Mouse (Mus musculus): Measurements from ENCODE around the gene Fam19a5. TPM values are rescaled to one million over a fixed set of nuclear protein-coding genes. Genes with fewer than 3 reads are reported as not detected.

The Fam19a5 gene
- polyA plus RNA-seq, 1 experiment from 2014 or later, result 20.5 TPM

- no peaks in the 10 kb centered on the region for H3K36me3 ChIP-seq
- H3K4me3 ChIP-seq, result no peak overlapping the region
- no peak overlapping the region for H3K27ac ChIP-seq
- H3K4me2 ChIP-seq, result no peak overlapping the region
- ATAC-seq (ENCODE audit: low FRiP score), result no peak
- no peaks in the 10 kb centered on the region for H3K9me3 ChIP-seq
- H3K27me3 ChIP-seq, result 0 out of 2 replicates have a peak, but pooled peaks cover 4% of the 10 kb centered on the region
- no peak overlapping the region for H3K9ac ChIP-seq
- WGBS, result 61% methylated on average over 5 of the region's 5 CpGs
- H3K4me1 ChIP-seq (replicated peaks), result peaks cover 62% of the 10 kb centered on the region
Measured at GRCm38 (mm10) chr15:87550756-87551155, 6.7 kb downstream of the Fam19a5 start.

GRCm38 (mm10) chr15:87551556-87551955 lies 7.5 kb downstream of the Fam19a5 start:
- Histone ChIP-seq H3K9ac (no peak overlapping the region), H3K4me2 (0 out of 2 replicates have a peak overlapping the region, but pooled peaks have one; percentile 2), H3K36me3 (no peaks in the 10 kb centered on the region), H3K27me3 (no peaks in the 10 kb centered on the region), H3K4me3 (no peak overlapping the region), H3K9me3 (no peaks in the 10 kb centered on the region), H3K27ac (no peak overlapping the region), H3K4me1 (replicated peaks) (peaks cover 54% of the 10 kb centered on the region)
- WGBS, result 47% methylated on average over 8 of the region's 8 CpGs
- ATAC-seq (ENCODE audit: low FRiP score), result no peak

DNA sequence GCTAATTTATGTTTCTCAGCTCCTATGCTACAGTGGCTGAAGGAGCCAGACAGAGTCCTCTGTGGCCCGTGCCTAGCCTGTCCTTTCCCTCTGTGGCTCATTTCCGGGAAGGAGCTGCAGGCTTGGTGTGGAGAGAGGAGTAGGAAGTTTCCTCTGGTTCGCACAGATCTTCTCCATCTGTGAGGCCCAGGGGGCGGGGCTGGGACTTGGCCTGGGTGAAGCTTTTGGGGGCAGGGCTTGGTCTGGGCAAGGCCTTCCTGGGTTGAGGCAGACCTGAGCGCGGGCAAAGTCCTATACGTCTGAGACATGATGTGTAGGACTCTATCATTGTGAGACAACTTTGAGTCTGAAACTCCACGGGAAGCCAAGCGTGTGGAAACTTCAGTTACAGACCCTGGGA lies 11.7 kb downstream of the Fam19a5 start:
- peaks cover 14% of the 10 kb centered on the region for H3K4me1 ChIP-seq (replicated peaks)
- H3K4me3 ChIP-seq, result no peak overlapping the region
- ATAC-seq (ENCODE audit: low FRiP score), result no peak
- H3K36me3 ChIP-seq, result no peaks in the 10 kb centered on the region
- no peak overlapping the region for H3K9ac ChIP-seq
- H3K9me3 ChIP-seq, result no peaks in the 10 kb centered on the region
- no peaks in the 10 kb centered on the region for H3K27me3 ChIP-seq
- H3K27ac ChIP-seq, result no peak overlapping the region
- H3K4me2 ChIP-seq, result no peak overlapping the region
- 87% methylated on average over 9 of the region's 9 CpGs for WGBS

- H3K9ac ChIP-seq, result no peak overlapping the region
- no peak overlapping the region for H3K4me2 ChIP-seq
- H3K9me3 ChIP-seq, result no peaks in the 10 kb centered on the region
- no peak overlapping the region for H3K4me3 ChIP-seq
- no peak for ATAC-seq (ENCODE audit: low FRiP score)
- H3K27ac ChIP-seq, result no peak overlapping the region
- no peaks in the 10 kb centered on the region for H3K36me3 ChIP-seq
- 93% methylated on average over 5 of the region's 5 CpGs for WGBS
- H3K4me1 ChIP-seq (replicated peaks), result peaks cover 54% of the 10 kb centered on the region
- no peaks in the 10 kb centered on the region for H3K27me3 ChIP-seq
Measured at GRCm38 (mm10) chr15:87564331-87564730, 20.2 kb downstream of the Fam19a5 start.

DNA sequence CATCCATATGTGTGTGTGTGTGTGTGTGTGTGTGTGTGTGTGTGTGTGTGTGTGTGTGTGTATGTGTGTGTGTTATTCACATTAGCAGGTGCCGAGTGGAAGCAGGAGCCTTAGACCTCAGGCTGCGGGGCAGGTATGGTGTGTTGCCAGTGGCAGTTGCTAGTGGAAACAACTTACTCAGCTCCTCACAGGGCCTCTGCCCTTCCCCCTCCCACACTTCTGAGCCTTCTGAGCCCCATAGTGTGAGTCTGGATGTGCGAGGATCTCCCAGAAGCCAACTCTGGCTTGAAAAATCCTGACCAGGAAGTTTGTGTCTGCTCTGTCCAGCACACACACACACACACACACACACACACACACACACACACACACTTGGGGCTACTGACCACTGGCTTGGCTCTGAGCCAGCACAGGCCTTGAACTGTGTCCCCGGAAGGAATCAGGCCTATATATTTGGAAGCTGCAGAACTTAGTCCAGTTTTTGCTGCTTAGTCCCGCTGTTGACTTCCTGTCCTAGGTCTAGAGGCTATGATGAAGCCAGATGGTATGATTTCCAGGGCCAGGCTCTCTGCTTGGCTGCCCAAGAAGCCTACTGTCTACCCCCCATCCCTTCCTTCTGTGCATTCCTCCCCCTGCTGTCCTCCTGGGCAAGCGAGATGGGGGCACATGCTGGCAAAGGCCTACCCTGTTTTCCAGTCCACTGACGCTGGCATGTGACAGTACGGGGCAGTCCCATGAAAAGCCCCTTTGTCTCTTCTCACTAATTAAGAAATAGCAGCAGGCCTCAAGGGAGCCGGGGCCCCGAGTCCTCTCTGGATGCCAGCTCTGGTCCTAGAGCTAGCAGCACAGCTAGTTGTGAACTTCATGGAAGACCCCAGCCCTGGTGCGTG lies 22.2 kb downstream of the Fam19a5 start:
- Histone ChIP-seq H3K27me3 (no peaks in the 10 kb centered on the region), H3K36me3 (no peaks in the 10 kb centered on the region; the same call in 1 of the 2 replicates), H3K4me3 (no peak overlapping the region), H3K9ac (no peak overlapping the region), H3K4me2 (no peak overlapping the region), H3K9me3 (no peaks in the 10 kb centered on the region), H3K4me1 (replicated peaks) (peaks cover 64% of the 10 kb centered on the region), H3K27ac (peak overlapping the region; percentile 81)
- WGBS, result 35% methylated on average over 10 of the region's 11 CpGs
- peak; percentile 83 for ATAC-seq (ENCODE audit: low FRiP score)

GRCm38 (mm10) chr15:87570182-87570581 lies 26.1 kb downstream of the Fam19a5 start:
- H3K4me2 ChIP-seq, result no peak overlapping the region
- H3K4me1 ChIP-seq (replicated peaks), result peaks cover 53% of the 10 kb centered on the region
- no peaks in the 10 kb centered on the region for H3K27me3 ChIP-seq
- 68% methylated on average over 11 of the region's 11 CpGs for WGBS
- H3K9me3 ChIP-seq, result no peaks in the 10 kb centered on the region
- H3K4me3 ChIP-seq, result no peak overlapping the region
- H3K9ac ChIP-seq, result no peak overlapping the region
- ATAC-seq (ENCODE audit: low FRiP score), result no peak
- H3K27ac ChIP-seq, result peak overlapping the region; percentile 8; the same call in 1 of the 2 replicates
- H3K36me3 ChIP-seq, result peaks cover 4% of the 10 kb centered on the region

- Histone ChIP-seq H3K4me3 (no peak overlapping the region), H3K4me1 (replicated peaks) (peaks cover 34% of the 10 kb centered on the region), H3K9ac (no peak overlapping the region), H3K9me3 (no peaks in the 10 kb centered on the region), H3K27me3 (no peaks in the 10 kb centered on the region), H3K36me3 (no peaks in the 10 kb centered on the region), H3K27ac (no peak overlapping the region; the same call in 1 of the 2 replicates), H3K4me2 (no peak overlapping the region)
- WGBS, result 86% methylated on average over 5 of the region's 5 CpGs
- no peak for ATAC-seq (ENCODE audit: low FRiP score)
Measured at GRCm38 (mm10) chr15:87579861-87580260, 35.8 kb downstream of the Fam19a5 start.

DNA sequence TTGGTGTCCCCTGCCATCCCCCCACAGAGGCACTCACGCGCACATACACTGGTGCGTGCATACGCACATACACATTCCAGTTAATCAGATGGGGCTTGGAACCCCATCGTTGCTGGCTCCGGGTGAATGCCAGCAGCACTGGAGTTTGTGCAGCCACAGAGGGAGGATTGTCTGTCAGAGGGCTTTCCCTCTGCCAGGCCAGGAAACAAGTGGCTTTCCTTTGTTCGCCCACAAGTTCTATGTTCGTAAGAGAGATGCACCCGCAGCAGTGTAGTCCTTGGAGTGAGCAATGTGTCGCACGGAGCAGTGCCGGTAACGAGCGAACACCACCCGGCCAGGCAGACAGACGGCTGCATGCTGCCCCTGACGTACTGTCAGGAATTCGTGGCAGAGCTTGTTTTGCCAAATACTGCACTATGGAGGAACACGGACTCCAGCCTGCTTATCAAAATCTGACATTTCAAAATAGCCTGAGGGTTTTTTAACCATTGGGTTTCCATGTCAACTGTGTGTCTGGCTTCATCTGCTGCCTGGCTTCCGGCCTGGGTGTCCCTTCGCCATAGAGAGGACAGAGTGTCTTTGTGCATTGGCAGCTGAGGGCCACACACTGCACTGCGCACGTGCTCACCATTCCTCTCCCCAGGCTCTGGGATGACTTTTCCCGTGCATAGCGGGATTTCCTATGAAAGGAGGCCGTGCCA lies 40.0 kb downstream of the Fam19a5 start:
- peak; percentile 63 for ATAC-seq (ENCODE audit: low FRiP score)
- peaks cover 30% of the 10 kb centered on the region for H3K4me1 ChIP-seq (replicated peaks)
- peak overlapping the region; percentile 40; the same call in 1 of the 2 replicates for H3K27ac ChIP-seq
- no peak overlapping the region for H3K9ac ChIP-seq
- H3K4me3 ChIP-seq, result no peak overlapping the region
- no peaks in the 10 kb centered on the region for H3K27me3 ChIP-seq
- H3K36me3 ChIP-seq, result no peaks in the 10 kb centered on the region
- no peaks in the 10 kb centered on the region for H3K9me3 ChIP-seq
- WGBS, result 71% methylated on average over 26 of the region's 26 CpGs
- peak overlapping the region; percentile 31 for H3K4me2 ChIP-seq

DNA sequence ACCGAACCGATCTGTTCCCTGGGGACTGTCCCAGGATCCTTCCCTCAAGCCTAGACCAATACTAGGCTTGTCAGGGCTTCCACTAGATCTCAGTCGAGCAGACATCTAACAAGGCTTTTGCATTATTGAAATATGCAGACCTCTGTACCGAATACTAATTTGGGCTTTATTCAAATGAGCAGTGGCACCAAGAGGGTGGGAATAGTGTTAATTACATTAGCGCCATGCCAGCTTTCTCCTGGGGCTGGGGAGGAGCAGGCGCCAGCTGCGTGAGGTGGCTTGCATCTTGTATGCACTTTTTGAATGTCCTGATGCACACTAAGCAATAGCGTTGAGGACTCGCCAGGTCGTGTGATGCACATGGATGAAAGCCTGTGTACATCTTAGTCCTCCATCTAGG lies 46.9 kb downstream of the Fam19a5 start:
- ATAC-seq (ENCODE audit: low FRiP score), result no peak
- Histone ChIP-seq H3K4me3 (no peak overlapping the region), H3K27ac (no peak overlapping the region), H3K27me3 (no peaks in the 10 kb centered on the region), H3K36me3 (no peaks in the 10 kb centered on the region), H3K4me2 (no peak overlapping the region), H3K9me3 (no peaks in the 10 kb centered on the region), H3K4me1 (replicated peaks) (peaks cover 17% of the 10 kb centered on the region), H3K9ac (no peak overlapping the region)
- 76% methylated on average over 10 of the region's 10 CpGs for WGBS

- Histone ChIP-seq H3K36me3 (no peaks in the 10 kb centered on the region), H3K4me2 (no peak overlapping the region), H3K4me1 (replicated peaks) (peaks cover 14% of the 10 kb centered on the region), H3K9ac (no peak overlapping the region), H3K27ac (no peak overlapping the region), H3K4me3 (no peak overlapping the region), H3K27me3 (no peaks in the 10 kb centered on the region), H3K9me3 (no peaks in the 10 kb centered on the region)
- no peak for ATAC-seq (ENCODE audit: low FRiP score)
- 76% methylated on average over 8 of the region's 8 CpGs for WGBS
Measured at GRCm38 (mm10) chr15:87596731-87597130, 52.6 kb downstream of the Fam19a5 start.

DNA sequence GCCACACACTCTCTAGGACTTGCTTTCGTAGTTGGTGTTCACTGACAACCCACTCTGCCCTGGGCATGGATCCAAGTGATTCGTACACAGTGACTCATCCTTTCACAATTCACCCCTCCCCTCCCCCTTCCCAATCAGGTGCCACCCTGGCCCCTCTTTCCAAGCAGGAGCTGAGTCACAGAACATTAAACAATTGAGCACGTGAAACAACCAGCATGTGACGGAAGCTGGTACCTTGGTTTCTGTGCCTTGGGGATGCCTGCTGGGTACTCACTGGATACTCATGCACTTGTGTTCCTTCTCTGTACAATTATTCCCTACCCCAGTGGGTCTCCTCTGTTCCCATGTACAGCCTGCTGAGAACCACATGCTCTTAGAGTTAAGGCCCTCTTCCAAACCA lies 53.0 kb downstream of the Fam19a5 start:
- no peaks in the 10 kb centered on the region for H3K27me3 ChIP-seq
- H3K4me2 ChIP-seq, result no peak overlapping the region
- H3K9me3 ChIP-seq, result no peaks in the 10 kb centered on the region
- H3K4me1 ChIP-seq (replicated peaks), result peaks cover 14% of the 10 kb centered on the region
- 69% methylated on average over 4 of the region's 4 CpGs for WGBS
- no peak overlapping the region for H3K27ac ChIP-seq
- no peak for ATAC-seq (ENCODE audit: low FRiP score)
- H3K9ac ChIP-seq, result no peak overlapping the region
- H3K36me3 ChIP-seq, result no peaks in the 10 kb centered on the region
- no peak overlapping the region for H3K4me3 ChIP-seq

- Histone ChIP-seq H3K9ac (no peak overlapping the region), H3K4me1 (replicated peaks) (peaks cover 17% of the 10 kb centered on the region), H3K9me3 (no peaks in the 10 kb centered on the region), H3K4me3 (no peak overlapping the region), H3K36me3 (no peaks in the 10 kb centered on the region), H3K27ac (no peak overlapping the region), H3K4me2 (no peak overlapping the region), H3K27me3 (no peaks in the 10 kb centered on the region)
- 94% methylated on average over 4 of the region's 4 CpGs for WGBS
- no peak for ATAC-seq (ENCODE audit: low FRiP score)
Measured at GRCm38 (mm10) chr15:87597766-87598165, 53.7 kb downstream of the Fam19a5 start.

Measured in hindbrain, embryonic 13.5 days (tissue).